Mouse (Mus musculus) limb, embryonic 14.5 days (tissue): ENCODE measurements around the gene Elovl1. TPM values are rescaled to one million over a fixed set of nuclear protein-coding genes. Genes with fewer than 3 reads are reported as not detected.
A peak's percentile ranks its signal among the peaks of the same experiment; 100 is the strongest.

ENCODE experiments used
- ATAC-seq: fragments of 200-750 bp; cut with Nextera tagmentation; 2 replicates; pipeline ENCODE4 v1.8.0; 2017; ENCODE audit warnings: low read depth, moderate number of reproducible peaks, moderate TSS enrichment; ENCODE audit not compliant: low FRiP score
- DNase-seq: peaks from one replicate; pipeline ENCODE4 v3.0.0-alpha.2; 2015; ENCODE audit warnings: low spot score
- H3K27ac ChIP-seq: fragments of 300-500 bp; sonication (generic); replicated peaks from 2 replicates; pipeline ENCODE4 v1.5.1; 2014; ENCODE audit warnings: low read depth, mild to moderate bottlenecking, low read length, moderate library complexity, mixed read lengths
- H3K27me3 ChIP-seq: fragments of 300-500 bp; sonication (generic); 2 replicates; pipeline ENCODE4 v1.6.1; 2014; ENCODE audit warnings: low read length, mixed read lengths; ENCODE audit not compliant: control insufficient read depth, insufficient read depth
- H3K36me3 ChIP-seq: fragments of 300-500 bp; sonication (generic); 2 replicates; pipeline ENCODE4 v1.6.1; 2014; ENCODE audit warnings: mild to moderate bottlenecking, low read length, moderate library complexity, mixed read lengths; ENCODE audit not compliant: control insufficient read depth, insufficient read depth
- H3K4me1 ChIP-seq: fragments of 300-500 bp; sonication (generic); 2 replicates; pipeline ENCODE4 v1.6.1; 2014; ENCODE audit warnings: antibody characterized with exemption, low read length, mixed read lengths; ENCODE audit not compliant: control insufficient read depth, insufficient read depth
- H3K4me2 ChIP-seq: fragments of 300-500 bp; sonication (generic); replicated peaks from 2 replicates; pipeline ENCODE4 v1.6.1; 2014; ENCODE audit warnings: low read depth, mild to moderate bottlenecking, low read length, moderate library complexity; ENCODE audit not compliant: severe bottlenecking
- H3K4me3 ChIP-seq: fragments of 300-500 bp; sonication (generic); replicated peaks from 2 replicates; pipeline ENCODE4 v1.5.1; 2014; ENCODE audit warnings: low read length
- H3K9ac ChIP-seq: fragments of 300-500 bp; sonication (generic); 2 replicates; pipeline ENCODE4 v1.6.1; 2014; ENCODE audit warnings: mild to moderate bottlenecking, low read depth, low read length, moderate library complexity; ENCODE audit not compliant: severe bottlenecking
- H3K9me3 ChIP-seq: fragments of 300-500 bp; sonication (generic); 2 replicates; pipeline ENCODE4 v1.6.1; 2016; ENCODE audit warnings: low read length; ENCODE audit not compliant: control insufficient read depth
- POLR2A ChIP-seq: fragments of 200-500 bp; IDR thresholded peaks from 2 replicates; pipeline ENCODE4 v1.8.0; 2012; ENCODE audit warnings: inconsistent platforms, mild to moderate bottlenecking, moderate library complexity, borderline replicate concordance; ENCODE audit not compliant: insufficient read depth, insufficient read length; ENCODE audit errors: extremely low read depth
- WGBS: fragments of 180-500 bp; shearing (Covaris S2); extraction: QIAGEN DNeasy Blood & Tissue Kit; methylation state at CpG from one replicate; pipeline ENCODE4 v1.1.7; 2014; 5-methylcytosine and 5-hydroxymethylcytosine counted together
- polyA plus RNA-seq, 2 experiments: library from polyadenylated mRNA; depleted of rRNA in 1 of 2; stranded (reverse) in 1 of 2; unstranded in 1 of 2; fragments of >200 nt; fragmentation: Nextera tagmentation in 1 of 2; extraction: Ambion mirVana in 1 of 2; gene quantifications; 2 replicates each; pipeline versions ENCODE4 v1.2.1 to v1.2.3; 2012 to 2014

Elovl1 gene
- polyA plus RNA-seq, 2 experiments, result 135 to 147 TPM

DNA sequence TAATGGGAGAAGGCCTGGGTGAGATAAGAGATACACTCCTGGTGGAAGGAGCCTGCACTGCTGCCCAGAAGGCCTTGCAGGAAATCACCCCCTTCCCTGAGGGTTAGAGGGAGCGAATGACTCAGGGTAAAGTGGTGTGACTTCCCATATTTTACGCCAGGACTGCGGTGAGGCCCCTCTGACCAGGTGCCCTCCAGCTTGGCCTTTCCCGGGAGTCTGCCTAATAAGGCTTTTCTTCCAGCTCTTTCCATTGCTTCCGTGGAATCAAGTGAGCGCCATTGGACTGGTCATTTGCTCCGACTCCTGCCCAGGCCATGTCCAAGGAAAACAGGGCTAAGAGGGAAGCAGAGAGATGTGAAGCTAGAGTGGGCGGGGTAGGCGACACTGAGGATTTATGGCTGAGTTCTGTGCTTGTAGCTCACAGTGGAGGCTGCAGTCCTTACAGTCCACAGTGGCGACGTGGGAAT, 37.8 kb downstream of the Elovl1 start:
- 16% methylated on average over 10 of the region's 11 CpGs for WGBS

DNA sequence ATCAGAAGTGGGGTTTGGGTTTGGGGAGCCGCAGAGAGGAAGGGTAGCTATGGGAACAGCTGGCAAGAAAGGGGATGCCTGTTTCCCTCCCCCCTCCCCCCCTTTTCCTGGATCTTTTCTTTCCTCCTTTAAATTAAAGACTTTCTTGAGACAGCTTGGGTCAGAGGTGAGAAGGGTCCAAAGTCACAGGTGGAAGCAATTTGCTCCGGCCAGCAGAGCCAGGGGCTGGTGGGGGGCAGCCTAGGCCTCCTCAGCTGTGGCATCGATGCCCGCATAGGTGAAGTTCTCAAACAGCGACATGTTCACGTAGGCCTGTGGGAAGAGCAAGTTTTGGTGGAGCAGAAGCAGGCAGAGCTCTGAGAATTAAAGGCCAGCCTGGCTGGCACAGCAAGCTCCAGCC, 43.4 kb downstream of the Elovl1 start:
- Histone ChIP-seq H3K4me3 (no peak overlapping the region), H3K36me3 (no peaks in the 10 kb centered on the region), H3K4me2 (no peak overlapping the region), H3K9ac (no peak overlapping the region), H3K27me3 (no peaks in the 10 kb centered on the region), H3K4me1 (no peaks in the 10 kb centered on the region), H3K9me3 (no peaks in the 10 kb centered on the region), H3K27ac (no peak overlapping the region)
- no peak for DNase-seq
- 23% methylated on average over 6 of the region's 6 CpGs for WGBS
- ATAC-seq, result no peak
- TF ChIP-seq POLR2A, result no peak

More for the DNA sequence above, 37.8 kb downstream of the Elovl1 start:
- no peak overlapping the region for H3K4me2 ChIP-seq
- no peaks in the 10 kb centered on the region for H3K9me3 ChIP-seq
- no peak overlapping the region for H3K27ac ChIP-seq
- no peaks in the 10 kb centered on the region for H3K27me3 ChIP-seq
- TF ChIP-seq POLR2A, result no peak
- ATAC-seq, result no peak
- no peak overlapping the region for H3K9ac ChIP-seq
- DNase-seq, result no peak
- no peak overlapping the region for H3K4me3 ChIP-seq
- H3K4me1 ChIP-seq, result no peaks in the 10 kb centered on the region
- H3K36me3 ChIP-seq, result no peaks in the 10 kb centered on the region

DNA sequence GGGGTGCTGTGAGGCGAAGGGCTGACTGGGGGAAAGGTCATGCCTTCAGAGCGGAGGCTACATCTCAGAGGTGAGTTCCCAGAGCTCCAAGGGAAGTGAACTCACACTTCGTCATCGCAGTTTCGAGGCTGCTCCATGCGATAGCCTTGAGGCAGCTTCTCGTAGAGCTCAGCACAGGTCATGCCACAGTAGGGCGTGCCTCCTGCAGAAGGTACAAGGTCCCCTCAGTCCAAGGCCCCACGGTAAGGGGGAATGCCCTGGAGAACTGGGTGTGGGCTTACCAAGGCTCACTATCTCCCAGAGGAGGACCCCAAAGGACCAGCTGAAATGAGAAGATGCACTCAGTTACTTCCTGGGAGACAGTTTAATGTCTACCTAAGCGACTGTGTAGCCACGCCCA, 44.8 kb downstream of the Elovl1 start:
- no peak for TF ChIP-seq POLR2A
- DNase-seq, result no peak
- H3K9ac ChIP-seq, result no peak overlapping the region
- no peak overlapping the region for H3K4me2 ChIP-seq
- H3K27me3 ChIP-seq, result no peaks in the 10 kb centered on the region
- ATAC-seq, result no peak
- 87% methylated on average over 11 of the region's 11 CpGs for WGBS
- H3K9me3 ChIP-seq, result no peaks in the 10 kb centered on the region
- no peaks in the 10 kb centered on the region for H3K36me3 ChIP-seq
- H3K4me1 ChIP-seq, result no peaks in the 10 kb centered on the region
- no peak overlapping the region for H3K27ac ChIP-seq
- no peak overlapping the region for H3K4me3 ChIP-seq

DNA sequence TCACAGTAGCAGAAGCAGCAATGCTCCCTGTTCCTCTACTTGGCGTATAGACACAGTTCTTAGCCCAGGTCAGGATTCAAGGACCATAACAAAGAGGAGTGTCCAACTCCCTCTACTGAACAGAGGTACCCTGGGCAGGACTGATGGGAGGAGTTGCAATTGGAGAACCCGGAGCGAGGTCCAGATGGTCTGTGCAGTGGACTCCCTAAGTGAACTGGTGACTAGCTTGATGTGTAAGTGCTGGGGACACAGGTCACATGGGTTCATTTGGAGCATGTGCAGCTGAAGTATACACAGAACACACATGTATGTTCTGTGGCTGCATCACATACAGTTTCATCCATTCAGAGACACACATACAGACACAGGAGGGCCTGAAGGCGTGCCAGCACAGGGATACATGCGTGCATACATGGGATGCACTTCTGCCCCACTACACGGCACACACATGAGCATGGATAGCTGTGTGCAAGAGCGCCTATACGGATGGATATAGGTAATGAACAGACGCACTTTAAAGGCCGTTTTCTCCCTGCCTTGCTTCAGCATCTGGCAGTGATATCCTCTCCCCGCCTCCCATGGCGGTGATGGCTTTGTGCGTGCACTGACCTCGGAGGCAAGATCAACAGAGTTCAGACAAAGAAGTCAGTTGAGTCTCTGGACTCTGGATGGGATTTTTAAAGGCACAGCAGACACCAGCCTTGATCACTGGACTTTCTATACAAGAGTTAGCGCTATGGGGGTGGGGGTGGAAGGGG, 49.1 kb downstream of the Elovl1 start:
- no peak for DNase-seq
- Histone ChIP-seq H3K9ac (0 out of 2 replicates have a peak overlapping the region, but pooled peaks have one; percentile 4), H3K4me3 (no peak overlapping the region), H3K27me3 (no peaks in the 10 kb centered on the region), H3K36me3 (no peaks in the 10 kb centered on the region), H3K27ac (no peak overlapping the region), H3K4me2 (no peak overlapping the region), H3K4me1 (no peaks in the 10 kb centered on the region), H3K9me3 (no peaks in the 10 kb centered on the region)
- 38% methylated on average over 15 of the region's 15 CpGs for WGBS
- ATAC-seq, result no peak
- no peak for TF ChIP-seq POLR2A

Other genes with a start within 250 kb of the Elovl1 start
- 85.1 and 89.2 TPM in 2 replicates for gene Kdm4a, start 248.1 kb upstream of the Elovl1 start, polyA plus RNA-seq (2012; rRNA removed)
- gene Kdm4a, start 248.1 kb upstream of the Elovl1 start, polyA plus RNA-seq (2014; fragmentation: Nextera tagmentation; extraction: Ambion mirVana), result 42.1 and 48.8 TPM in 2 replicates
- 85.0 and 108 TPM in 2 replicates for gene Ptprf, start 136.7 kb upstream of the Elovl1 start, polyA plus RNA-seq (2012; rRNA removed)
- 71.9 and 78.1 TPM in 2 replicates for gene Ptprf, start 136.7 kb upstream of the Elovl1 start, polyA plus RNA-seq (2014; fragmentation: Nextera tagmentation; extraction: Ambion mirVana)
- gene Szt2, start 18.8 kb upstream of the Elovl1 start, polyA plus RNA-seq (2012; rRNA removed), result 37.2 and 47.6 TPM in 2 replicates
- gene Szt2, start 18.8 kb upstream of the Elovl1 start, polyA plus RNA-seq (2014; fragmentation: Nextera tagmentation; extraction: Ambion mirVana), result 11.7 and 12.4 TPM in 2 replicates
- 60.2 and 79.0 TPM in 2 replicates for gene Med8, start 18.8 kb upstream of the Elovl1 start, polyA plus RNA-seq (2012; rRNA removed)
- gene Med8, start 18.8 kb upstream of the Elovl1 start, polyA plus RNA-seq (2014; fragmentation: Nextera tagmentation; extraction: Ambion mirVana), result 94.4 and 96.3 TPM in 2 replicates
- gene Cdc20, start 9.3 kb downstream of the Elovl1 start, polyA plus RNA-seq (2012; rRNA removed), result 144 and 152 TPM in 2 replicates
- gene Cdc20, start 9.3 kb downstream of the Elovl1 start, polyA plus RNA-seq (2014; fragmentation: Nextera tagmentation; extraction: Ambion mirVana), result 189 and 198 TPM in 2 replicates
- gene Mpl, start 29.4 kb downstream of the Elovl1 start, polyA plus RNA-seq (2012; rRNA removed), result 0.23 and 0.51 TPM in 2 replicates
- 0.12 and 0.41 TPM in 2 replicates for gene Mpl, start 29.4 kb downstream of the Elovl1 start, polyA plus RNA-seq (2014; fragmentation: Nextera tagmentation; extraction: Ambion mirVana)
- gene Tie1, start 62.0 kb downstream of the Elovl1 start, polyA plus RNA-seq (2012; rRNA removed), result 27.1 and 34.2 TPM in 2 replicates
- gene Tie1, start 62.0 kb downstream of the Elovl1 start, polyA plus RNA-seq (2014; fragmentation: Nextera tagmentation; extraction: Ambion mirVana), result 16.7 and 17.7 TPM in 2 replicates
- 3.7 and 4.3 TPM in 2 replicates for gene 2610528J11Rik, start 98.9 kb downstream of the Elovl1 start, polyA plus RNA-seq (2012; rRNA removed)
- 9.5 and 10.9 TPM in 2 replicates for gene 2610528J11Rik, start 98.9 kb downstream of the Elovl1 start, polyA plus RNA-seq (2014; fragmentation: Nextera tagmentation; extraction: Ambion mirVana)
- gene Tmem125, start 116.0 kb downstream of the Elovl1 start, polyA plus RNA-seq (2012; rRNA removed), result 5.2 and 6.0 TPM in 2 replicates
- gene Tmem125, start 116.0 kb downstream of the Elovl1 start, polyA plus RNA-seq (2014; fragmentation: Nextera tagmentation; extraction: Ambion mirVana), result 7.6 and 11.1 TPM in 2 replicates
- gene Cfap57, start 192.7 kb downstream of the Elovl1 start, polyA plus RNA-seq (2012; rRNA removed), result 0.08 and 0.18 TPM in 2 replicates
- 0.25 and 0.65 TPM in 2 replicates for gene Cfap57, start 192.7 kb downstream of the Elovl1 start, polyA plus RNA-seq (2014; fragmentation: Nextera tagmentation; extraction: Ambion mirVana)
- 62.1 and 100 TPM in 2 replicates for gene Ebna1bp2, start 192.7 kb downstream of the Elovl1 start, polyA plus RNA-seq (2012; rRNA removed)
- 139 and 148 TPM in 2 replicates for gene Ebna1bp2, start 192.7 kb downstream of the Elovl1 start, polyA plus RNA-seq (2014; fragmentation: Nextera tagmentation; extraction: Ambion mirVana)
- not detected in 2 replicates for gene Olfr62, start 230.9 kb downstream of the Elovl1 start, polyA plus RNA-seq (2012; rRNA removed)
- gene Olfr62, start 230.9 kb downstream of the Elovl1 start, polyA plus RNA-seq (2014; fragmentation: Nextera tagmentation; extraction: Ambion mirVana), result not detected in 2 replicates